Mouse (Mus musculus): Measurements from ENCODE around the gene Noto. TPM values are rescaled to one million over a fixed set of nuclear protein-coding genes. Genes with fewer than 3 reads are reported as not detected.

The Noto gene
- total and polyA plus RNA-seq, 2 experiments = not detected

GRCm38 (mm10) chr6:85471962-85472361, 48.3 kb downstream of the Noto start:
- DNase-seq (ENCODE audit: extremely low read depth, low read depth, low spot score) = no peak
- H3K4me3 ChIP-seq (ENCODE audit: insufficient read depth, low read depth, low read length) = no peak overlapping the region
- H3K36me3 ChIP-seq (ENCODE audit: control insufficient read depth, insufficient read depth, low read length) = peaks cover 14% of the 10 kb centered on the region; the same call in 1 of the 2 replicates
- TF ChIP-seq CTCF (IDR thresholded peaks at IDR 0.05; ENCODE audit: low read depth, low read length) (no peak), POLR2A (IDR thresholded peaks at IDR 0.05; ENCODE audit: extremely low read depth, insufficient read depth, low read length) (no peak)
- H3K79me2 ChIP-seq (ENCODE audit: control insufficient read depth, insufficient read depth, low read length) = no peaks in the 10 kb centered on the region
- H3K9ac ChIP-seq (ENCODE audit: low read depth, low read length) = no peak overlapping the region
- no peaks in the 10 kb centered on the region for H3K4me1 ChIP-seq (ENCODE audit: control insufficient read depth, insufficient read depth, low read length)
- WGBS = 68% methylated on average over 8 of the region's 8 CpGs
- H3K27me3 ChIP-seq (ENCODE audit: control insufficient read depth, insufficient read depth, low read length) = no peaks in the 10 kb centered on the region
- no peak overlapping the region for H3K27ac ChIP-seq (replicated peaks; ENCODE audit: insufficient read depth, low read depth, low read length)

GRCm38 (mm10) chr6:85472542-85472941, 48.9 kb downstream of the Noto start:
- WGBS = 73% methylated on average over 5 of the region's 5 CpGs
- Histone ChIP-seq H3K27ac (replicated peaks; ENCODE audit: insufficient read depth, low read depth, low read length) (no peak overlapping the region), H3K27me3 (ENCODE audit: control insufficient read depth, insufficient read depth, low read length) (no peaks in the 10 kb centered on the region), H3K79me2 (ENCODE audit: control insufficient read depth, insufficient read depth, low read length) (no peaks in the 10 kb centered on the region), H3K9ac (ENCODE audit: low read depth, low read length) (no peak overlapping the region), H3K36me3 (ENCODE audit: control insufficient read depth, insufficient read depth, low read length) (peaks cover 9% of the 10 kb centered on the region; the same call in 1 of the 2 replicates), H3K4me3 (ENCODE audit: insufficient read depth, low read depth, low read length) (no peak overlapping the region), H3K4me1 (ENCODE audit: control insufficient read depth, insufficient read depth, low read length) (no peaks in the 10 kb centered on the region)
- DNase-seq (ENCODE audit: extremely low read depth, low read depth, low spot score) = no peak
- TF ChIP-seq POLR2A (IDR thresholded peaks at IDR 0.05; ENCODE audit: extremely low read depth, insufficient read depth, low read length) = no peak
- TF ChIP-seq CTCF (IDR thresholded peaks at IDR 0.05; ENCODE audit: low read depth, low read length) = no peak

GRCm38 (mm10) chr6:85475581-85475980, 51.9 kb downstream of the Noto start:
- Histone ChIP-seq H3K4me1 (ENCODE audit: control insufficient read depth, insufficient read depth, low read length) (no peaks in the 10 kb centered on the region), H3K27ac (replicated peaks; ENCODE audit: insufficient read depth, low read depth, low read length) (no peak overlapping the region), H3K79me2 (ENCODE audit: control insufficient read depth, insufficient read depth, low read length) (no peaks in the 10 kb centered on the region), H3K36me3 (ENCODE audit: control insufficient read depth, insufficient read depth, low read length) (no peaks in the 10 kb centered on the region), H3K9ac (ENCODE audit: low read depth, low read length) (no peak overlapping the region), H3K27me3 (ENCODE audit: control insufficient read depth, insufficient read depth, low read length) (no peaks in the 10 kb centered on the region), H3K4me3 (ENCODE audit: insufficient read depth, low read depth, low read length) (no peak overlapping the region)
- TF ChIP-seq POLR2A (IDR thresholded peaks at IDR 0.05; ENCODE audit: extremely low read depth, insufficient read depth, low read length) = no peak
- no peak for TF ChIP-seq CTCF (IDR thresholded peaks at IDR 0.05; ENCODE audit: low read depth, low read length)
- no peak for DNase-seq (ENCODE audit: extremely low read depth, low read depth, low spot score)
- WGBS = 81% methylated on average over 3 of the region's 3 CpGs

GRCm38 (mm10) chr6:85477366-85477917, 53.8 kb downstream of the Noto start:
- Histone ChIP-seq H3K4me3 (ENCODE audit: insufficient read depth, low read depth, low read length) (no peak overlapping the region), H3K9ac (ENCODE audit: low read depth, low read length) (no peak overlapping the region), H3K36me3 (ENCODE audit: control insufficient read depth, insufficient read depth, low read length) (no peaks in the 10 kb centered on the region), H3K27me3 (ENCODE audit: control insufficient read depth, insufficient read depth, low read length) (peaks cover 2% of the 10 kb centered on the region; the same call in 1 of the 2 replicates), H3K4me1 (ENCODE audit: control insufficient read depth, insufficient read depth, low read length) (no peaks in the 10 kb centered on the region), H3K79me2 (ENCODE audit: control insufficient read depth, insufficient read depth, low read length) (no peaks in the 10 kb centered on the region), H3K27ac (replicated peaks; ENCODE audit: insufficient read depth, low read depth, low read length) (no peak overlapping the region)
- 32% methylated on average over 10 of the region's 10 CpGs for WGBS
- no peak for TF ChIP-seq POLR2A (IDR thresholded peaks at IDR 0.05; ENCODE audit: extremely low read depth, insufficient read depth, low read length)
- peak; percentile 81 for TF ChIP-seq CTCF (IDR thresholded peaks at IDR 0.05; ENCODE audit: low read depth, low read length)
- no peak for DNase-seq (ENCODE audit: extremely low read depth, low read depth, low spot score)

DNA sequence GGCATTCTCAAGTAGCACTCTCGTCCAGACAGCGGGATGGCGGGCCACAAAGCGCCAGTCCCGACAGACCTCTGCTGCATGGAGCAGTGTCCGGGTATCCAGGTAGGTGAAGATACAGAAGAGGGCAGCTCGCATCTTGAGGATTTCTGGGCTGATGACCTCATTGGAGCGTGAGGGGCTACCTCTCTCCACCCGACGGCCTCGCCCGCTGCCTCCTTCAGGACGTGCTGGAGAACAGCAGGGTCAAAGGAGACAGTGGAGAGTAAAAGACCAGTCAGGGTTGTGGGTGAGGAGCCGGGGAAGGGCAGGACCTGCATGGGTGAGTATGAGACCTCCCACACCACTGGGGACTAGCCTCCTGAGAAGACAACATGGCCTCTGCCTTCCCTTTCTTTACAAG, 54.7 kb downstream of the Noto start:
- H3K27me3 ChIP-seq (ENCODE audit: control insufficient read depth, insufficient read depth, low read length) = peaks cover 2% of the 10 kb centered on the region; the same call in 1 of the 2 replicates
- WGBS = 38% methylated on average over 14 of the region's 14 CpGs
- H3K36me3 ChIP-seq (ENCODE audit: control insufficient read depth, insufficient read depth, low read length) = no peaks in the 10 kb centered on the region

More for the DNA sequence above, 54.7 kb downstream of the Noto start:
- no peak for TF ChIP-seq CTCF (IDR thresholded peaks at IDR 0.05; ENCODE audit: low read depth, low read length)
- no peak for TF ChIP-seq POLR2A (IDR thresholded peaks at IDR 0.05; ENCODE audit: extremely low read depth, insufficient read depth, low read length)
- H3K4me3 ChIP-seq (ENCODE audit: insufficient read depth, low read depth, low read length) = no peak overlapping the region
- H3K79me2 ChIP-seq (ENCODE audit: control insufficient read depth, insufficient read depth, low read length) = no peaks in the 10 kb centered on the region
- no peak for DNase-seq (ENCODE audit: extremely low read depth, low read depth, low spot score)
- no peak overlapping the region for H3K27ac ChIP-seq (replicated peaks; ENCODE audit: insufficient read depth, low read depth, low read length)
- no peak overlapping the region for H3K9ac ChIP-seq (ENCODE audit: low read depth, low read length)
- H3K4me1 ChIP-seq (ENCODE audit: control insufficient read depth, insufficient read depth, low read length) = no peaks in the 10 kb centered on the region

Other genes with a start within 250 kb of the Noto start
- not detected in 2 replicates for gene Emx1, start 236.4 kb upstream of the Noto start, total RNA-seq (2014; rRNA removed)
- gene Emx1, start 236.4 kb upstream of the Noto start, polyA plus RNA-seq (2012; rRNA removed) = not detected in 2 replicates
- gene Sfxn5, start 90.5 kb upstream of the Noto start, total RNA-seq (2014; rRNA removed) = 21.9 and 23.6 TPM in 2 replicates
- 23.4 and 31.8 TPM in 2 replicates for gene Sfxn5, start 90.5 kb upstream of the Noto start, polyA plus RNA-seq (2012; rRNA removed)
- 0.46 and 0.54 TPM in 2 replicates for gene Rab11fip5, start 49.3 kb upstream of the Noto start, total RNA-seq (2014; rRNA removed)
- 0.55 and 1.4 TPM in 2 replicates for gene Rab11fip5, start 49.3 kb upstream of the Noto start, polyA plus RNA-seq (2012; rRNA removed)
- gene Smyd5, start 8.1 kb downstream of the Noto start, total RNA-seq (2014; rRNA removed) = 6.1 and 7.2 TPM in 2 replicates
- 11.3 and 16.2 TPM in 2 replicates for gene Smyd5, start 8.1 kb downstream of the Noto start, polyA plus RNA-seq (2012; rRNA removed)
- 111 and 115 TPM in 2 replicates for gene Cct7, start 27.6 kb downstream of the Noto start, total RNA-seq (2014; rRNA removed)
- 69.2 and 76.2 TPM in 2 replicates for gene Cct7, start 27.6 kb downstream of the Noto start, polyA plus RNA-seq (2012; rRNA removed)
- gene Pradc1, start 28.1 kb downstream of the Noto start, total RNA-seq (2014; rRNA removed) = 6.3 and 8.7 TPM in 2 replicates
- 19.7 and 20.3 TPM in 2 replicates for gene Pradc1, start 28.1 kb downstream of the Noto start, polyA plus RNA-seq (2012; rRNA removed)
- not detected in 2 replicates for gene Fbxo41, start 79.1 kb downstream of the Noto start, total RNA-seq (2014; rRNA removed)
- gene Fbxo41, start 79.1 kb downstream of the Noto start, polyA plus RNA-seq (2012; rRNA removed) = not detected in 2 replicates
- gene Egr4, start 89.7 kb downstream of the Noto start, total RNA-seq (2014; rRNA removed) = not detected in 2 replicates
- gene Egr4, start 89.7 kb downstream of the Noto start, polyA plus RNA-seq (2012; rRNA removed) = not detected in 2 replicates
- 2.3 and 2.7 TPM in 2 replicates for gene Alms1, start 163.6 kb downstream of the Noto start, total RNA-seq (2014; rRNA removed)
- gene Alms1, start 163.6 kb downstream of the Noto start, polyA plus RNA-seq (2012; rRNA removed) = 0.13 and 0.14 TPM in 2 replicates